Mouse (Mus musculus): ENCODE measurements around the gene Ms4a6b.
"Not testable (repeated sequence)": the region's sequence is repeated elsewhere in the genome, so short reads cannot be mapped to it uniquely, and the experiment has no call there.

Gene Ms4a6b

GRCm38 (mm10) chr19:11533421-11533820 is 17.1 kb downstream of the Ms4a6b start:
- no peak for DNase-seq (ENCODE audit: low read depth, low spot score)

- DNase-seq (ENCODE audit: low read depth, low spot score) = peak; percentile 55
These were observed 17.7 kb downstream of the Ms4a6b start for GRCm38 (mm10) chr19:11533888-11534445.

- DNase-seq (ENCODE audit: low read depth, low spot score) = no peak
These were observed 20.3 kb downstream of the Ms4a6b start, which contains the start of gene Ms4a4d for GRCm38 (mm10) chr19:11536593-11536992. Ms4a4d (plus strand) TSS chr19:11536801.

DNA sequence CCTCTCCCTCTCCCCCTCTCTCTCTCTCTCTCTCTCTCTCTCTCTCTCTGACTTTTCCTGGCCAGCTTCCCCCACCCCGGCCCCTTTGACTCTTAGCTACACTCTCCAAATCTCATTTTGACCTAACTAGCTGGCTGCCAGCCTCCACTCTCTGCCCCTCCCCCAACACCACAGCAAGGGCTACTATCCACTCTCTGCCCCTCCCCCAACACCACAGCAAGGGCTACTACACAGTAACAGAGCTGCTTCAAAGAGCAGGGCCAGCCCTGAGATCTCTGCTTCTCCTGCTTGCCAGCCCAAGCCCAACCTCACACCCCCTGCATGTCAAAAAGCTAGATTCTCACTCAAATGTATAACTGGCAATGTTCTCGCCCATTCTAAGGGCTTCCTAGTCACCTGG is 21.0 kb downstream of the Ms4a6b start:
- DNase-seq (ENCODE audit: low read depth, low spot score) = no peak

GRCm38 (mm10) chr19:11540166-11540821 is 24.0 kb downstream of the Ms4a6b start:
- DNase-seq (ENCODE audit: low read depth, low spot score) = peak; percentile 84

DNA sequence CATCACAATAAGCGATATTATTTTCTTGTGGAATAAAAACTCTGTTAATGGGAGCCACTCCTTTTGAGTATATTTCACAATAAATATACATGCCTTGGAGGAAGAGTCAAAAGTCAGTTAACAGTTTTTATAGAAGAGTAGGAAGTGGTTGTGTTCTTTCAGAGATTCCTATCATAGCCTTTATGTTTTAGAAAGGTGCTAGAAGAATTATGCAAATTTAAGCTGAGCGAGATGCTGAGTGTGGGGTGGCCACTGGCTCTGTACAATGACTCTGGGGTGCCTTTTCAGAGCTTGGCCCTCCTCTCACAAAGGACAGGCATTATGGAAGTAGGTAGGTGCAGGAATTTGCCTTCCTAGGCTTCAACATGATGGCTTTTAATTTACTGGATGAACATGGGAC is 28.1 kb downstream of the Ms4a6b start:
- DNase-seq (ENCODE audit: low read depth, low spot score) = peak; percentile 32

GRCm38 (mm10) chr19:11547911-11548310 is 31.6 kb downstream of the Ms4a6b start:
- DNase-seq (ENCODE audit: low read depth, low spot score) = no peak

- DNase-seq (ENCODE audit: low read depth, low spot score) = no peak
These were observed 38.4 kb downstream of the Ms4a6b start for GRCm38 (mm10) chr19:11554726-11555125.

DNA sequence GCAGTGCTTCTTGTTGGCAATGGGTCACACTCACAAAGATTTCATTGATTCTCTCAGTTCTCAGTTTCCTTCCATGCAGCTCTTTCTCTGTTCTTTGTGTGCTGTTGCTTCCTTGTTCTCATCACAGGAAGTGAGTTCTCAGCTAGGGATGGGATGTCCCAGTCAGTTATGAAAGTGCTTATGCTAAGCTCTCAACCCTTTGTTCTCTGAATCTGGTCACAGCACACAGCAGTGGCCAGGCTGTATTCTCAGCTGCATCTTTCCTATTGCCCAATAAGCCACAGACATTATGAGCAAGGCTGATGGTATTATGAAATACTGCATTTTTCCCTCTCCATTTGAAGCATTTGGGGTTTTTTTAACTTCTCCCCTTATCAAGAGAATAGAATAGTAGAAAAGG is 43.2 kb downstream of the Ms4a6b start:
- DNase-seq (ENCODE audit: low read depth, low spot score) = not testable (repeated sequence)

- no peak for DNase-seq (ENCODE audit: low read depth, low spot score)
These were observed 58.7 kb downstream of the Ms4a6b start for GRCm38 (mm10) chr19:11574965-11575364.
